Mouse (Mus musculus) bone marrow macrophage, adult 2 months (primary cell): ENCODE data around the gene Gm3486. TPM values are rescaled to one million over a fixed set of nuclear protein-coding genes. Genes with fewer than 3 reads are reported as not detected.
"Not testable (repeated sequence)": the region's sequence is repeated elsewhere in the genome, so short reads cannot be mapped to it uniquely, and the experiment has no call there.

Experiments used
- H3K27ac ChIP-seq: 2 replicates; pipeline ENCODE4 v1.5.1; 2012; ENCODE audit warnings: low read depth, low read length; ENCODE audit not compliant: insufficient read depth
- H3K4me1 ChIP-seq: 2 replicates; pipeline ENCODE4 v1.6.1; 2012; ENCODE audit warnings: low read length; ENCODE audit not compliant: control insufficient read depth, insufficient read depth
- H3K4me3 ChIP-seq: 2 replicates; pipeline ENCODE4 v1.5.1; 2012; ENCODE audit warnings: mild to moderate bottlenecking, low read length, moderate library complexity; ENCODE audit not compliant: insufficient read depth
- polyA plus RNA-seq: library from polyadenylated mRNA; stranded (reverse); fragments of >200 nt; gene quantifications from 2 replicates; pipeline ENCODE4 v1.2.4, GENCODE M21; 2012; ENCODE audit not compliant: missing spikeins, insufficient read depth, insufficient read length

Gene Gm3486
- not detected in 2 replicates for polyA plus RNA-seq

GRCm38 (mm10) chr14:41489385-41489784 lies at the start of gene Gm3486:
Gm3486 (minus strand) TSS chr14:41489485.
- not testable (repeated sequence) for H3K4me1 ChIP-seq, H3K27ac ChIP-seq, H3K4me3 ChIP-seq

- not testable (repeated sequence) for H3K27ac ChIP-seq, H3K4me3 ChIP-seq, H3K4me1 ChIP-seq
Measured at GRCm38 (mm10) chr14:41524695-41525094, 35.4 kb upstream of the Gm3486 start.

- H3K27ac ChIP-seq, H3K4me3 ChIP-seq, H3K4me1 ChIP-seq: not testable (repeated sequence)
Measured at GRCm38 (mm10) chr14:41520683-41521082, 31.4 kb upstream of the Gm3486 start.

DNA sequence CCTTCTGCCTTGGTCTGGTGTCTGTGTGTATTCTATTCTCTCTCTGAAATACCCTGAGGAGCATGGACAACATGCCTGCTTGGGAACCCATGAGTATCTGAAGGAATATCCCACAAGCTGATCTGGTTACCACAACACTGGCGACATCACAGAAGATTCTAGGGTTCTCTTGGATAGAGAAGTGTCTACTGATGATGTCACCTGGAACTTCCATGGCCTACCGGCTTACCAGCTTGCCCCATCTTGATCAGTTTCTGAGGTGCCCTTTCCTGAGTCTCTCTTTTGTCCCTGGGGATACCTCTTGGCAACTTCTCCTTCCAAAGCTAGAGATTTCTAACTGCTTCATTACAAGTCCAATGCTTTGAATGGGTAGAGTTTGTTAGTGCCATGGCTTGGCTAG lies 35.9 kb downstream of the Gm3486 start, which contains the start of gene Gm7954:
TSS of gene Gm7954 (minus strand) at position 101 of the 400 bp plus-strand sequence.
- not testable (repeated sequence) for H3K27ac ChIP-seq, H3K4me3 ChIP-seq, H3K4me1 ChIP-seq

Other genes with a start within 250 kb of the Gm3486 start
- not detected in 2 replicates for gene Gm2832, start 210.7 kb downstream of the Gm3486 start, polyA plus RNA-seq
- not detected in 2 replicates for gene Gm5798, start 140.9 kb downstream of the Gm3486 start, polyA plus RNA-seq
- not detected in 2 replicates for gene Gm7945, start 103.1 kb downstream of the Gm3486 start, polyA plus RNA-seq
- not detected in 2 replicates for gene Gm6482, start 81.2 kb downstream of the Gm3486 start, polyA plus RNA-seq
- not detected in 2 replicates for gene Gm7954, start 36.0 kb downstream of the Gm3486 start, polyA plus RNA-seq
- not detected in 2 replicates for gene Gm7970, start 66.1 kb upstream of the Gm3486 start, polyA plus RNA-seq
- not detected in 2 replicates for gene 1700049E17Rik2, start 83.7 kb upstream of the Gm3486 start, polyA plus RNA-seq
- gene Gm3072, start 135.1 kb upstream of the Gm3486 start, polyA plus RNA-seq: not detected in 2 replicates
- not detected in 2 replicates for gene Gm3676, start 157.0 kb upstream of the Gm3486 start, polyA plus RNA-seq
- gene Gm8068, start 212.4 kb upstream of the Gm3486 start, polyA plus RNA-seq: not detected in 2 replicates